Mouse (Mus musculus): ENCODE results near the gene Rps21. TPM values are rescaled to one million over a fixed set of nuclear protein-coding genes. Genes with fewer than 3 reads are reported as not detected.

Gene Rps21
- polyA plus RNA-seq, 1 experiment from 2014 or later: 430 TPM

- ATAC-seq (ENCODE audit: low FRiP score, low read depth): no peak
- no peak overlapping the region for H3K9ac ChIP-seq
- H3K36me3 ChIP-seq: peaks cover 67% of the 10 kb centered on the region
- H3K4me2 ChIP-seq (replicated peaks): no peak overlapping the region
- no peaks in the 10 kb centered on the region for H3K27me3 ChIP-seq (replicated peaks)
- no peak overlapping the region for H3K27ac ChIP-seq
- H3K4me3 ChIP-seq: no peak overlapping the region
- 79% methylated on average over 3 of the region's 3 CpGs for WGBS
- H3K4me1 ChIP-seq: peaks cover 9% of the 10 kb centered on the region; the same call in 1 of the 2 replicates
- no peaks in the 10 kb centered on the region for H3K9me3 ChIP-seq
Measured at GRCm38 (mm10) chr2:180262441-180262840, 5.3 kb downstream of the Rps21 start.

GRCm38 (mm10) chr2:180262891-180263290 lies 5.7 kb downstream of the Rps21 start:
- peaks cover 69% of the 10 kb centered on the region for H3K36me3 ChIP-seq
- H3K4me3 ChIP-seq: no peak overlapping the region
- H3K9ac ChIP-seq: no peak overlapping the region
- no peak overlapping the region for H3K4me2 ChIP-seq (replicated peaks)
- H3K4me1 ChIP-seq: peaks cover 7% of the 10 kb centered on the region; the same call in 1 of the 2 replicates
- no peak overlapping the region for H3K27ac ChIP-seq
- H3K9me3 ChIP-seq: no peaks in the 10 kb centered on the region
- WGBS: 90% methylated on average over 10 of the region's 10 CpGs
- no peaks in the 10 kb centered on the region for H3K27me3 ChIP-seq (replicated peaks)
- ATAC-seq (ENCODE audit: low FRiP score, low read depth): no peak

DNA sequence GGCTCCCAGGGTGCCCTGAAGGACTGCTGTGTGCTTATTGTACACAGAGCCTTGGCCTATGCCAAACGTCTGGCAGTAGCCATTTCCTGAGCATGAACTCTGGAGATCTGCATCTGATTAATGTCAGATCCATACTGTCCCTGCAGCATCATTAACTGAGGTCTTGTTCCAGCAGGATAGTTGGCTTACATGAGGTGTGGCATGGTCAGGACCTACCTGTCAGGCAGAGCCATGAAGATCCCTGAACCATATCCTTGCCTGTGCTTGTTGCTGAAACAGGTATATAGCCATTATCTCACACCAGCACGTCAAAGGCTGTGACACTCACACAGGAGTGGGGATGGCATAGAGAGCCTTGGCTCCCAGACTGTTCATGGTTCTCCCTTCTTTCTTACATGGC lies 10.8 kb downstream of the Rps21 start:
- H3K27me3 ChIP-seq (replicated peaks): no peaks in the 10 kb centered on the region
- H3K4me1 ChIP-seq: peaks cover 25% of the 10 kb centered on the region
- no peaks in the 10 kb centered on the region for H3K9me3 ChIP-seq
- peaks cover 44% of the 10 kb centered on the region for H3K36me3 ChIP-seq
- no peak overlapping the region for H3K4me2 ChIP-seq (replicated peaks)
- no peak for ATAC-seq (ENCODE audit: low FRiP score, low read depth)
- no peak overlapping the region for H3K27ac ChIP-seq
- no peak overlapping the region for H3K9ac ChIP-seq
- H3K4me3 ChIP-seq: no peak overlapping the region
- WGBS: 76% methylated on average over 2 of the region's 2 CpGs

DNA sequence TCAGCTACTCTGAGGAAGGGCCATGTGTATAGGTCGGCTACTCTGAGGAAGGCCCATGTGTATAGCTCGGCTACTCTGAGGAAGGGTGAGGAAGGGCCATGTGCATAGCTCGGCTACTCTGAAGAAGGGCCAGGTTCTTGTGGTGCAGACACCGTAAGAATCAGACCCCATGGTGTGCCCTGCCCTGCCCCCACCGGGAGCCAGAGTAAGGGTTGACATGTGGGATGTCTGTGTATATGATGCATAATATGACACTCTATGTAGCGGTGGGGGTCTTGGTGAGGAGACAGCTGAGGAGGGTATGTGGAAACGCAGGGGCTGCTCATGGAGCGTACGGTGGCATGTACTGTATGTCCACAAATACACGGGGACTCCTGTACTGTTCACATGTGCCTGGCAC lies 12.2 kb downstream of the Rps21 start:
- H3K9ac ChIP-seq: no peak overlapping the region
- H3K9me3 ChIP-seq: no peaks in the 10 kb centered on the region
- H3K27me3 ChIP-seq (replicated peaks): no peaks in the 10 kb centered on the region
- peaks cover 26% of the 10 kb centered on the region for H3K4me1 ChIP-seq
- no peak overlapping the region for H3K27ac ChIP-seq
- ATAC-seq (ENCODE audit: low FRiP score, low read depth): no peak
- peaks cover 32% of the 10 kb centered on the region for H3K36me3 ChIP-seq
- H3K4me2 ChIP-seq (replicated peaks): no peak overlapping the region
- H3K4me3 ChIP-seq: no peak overlapping the region
- WGBS: 94% methylated on average over 10 of the region's 10 CpGs

DNA sequence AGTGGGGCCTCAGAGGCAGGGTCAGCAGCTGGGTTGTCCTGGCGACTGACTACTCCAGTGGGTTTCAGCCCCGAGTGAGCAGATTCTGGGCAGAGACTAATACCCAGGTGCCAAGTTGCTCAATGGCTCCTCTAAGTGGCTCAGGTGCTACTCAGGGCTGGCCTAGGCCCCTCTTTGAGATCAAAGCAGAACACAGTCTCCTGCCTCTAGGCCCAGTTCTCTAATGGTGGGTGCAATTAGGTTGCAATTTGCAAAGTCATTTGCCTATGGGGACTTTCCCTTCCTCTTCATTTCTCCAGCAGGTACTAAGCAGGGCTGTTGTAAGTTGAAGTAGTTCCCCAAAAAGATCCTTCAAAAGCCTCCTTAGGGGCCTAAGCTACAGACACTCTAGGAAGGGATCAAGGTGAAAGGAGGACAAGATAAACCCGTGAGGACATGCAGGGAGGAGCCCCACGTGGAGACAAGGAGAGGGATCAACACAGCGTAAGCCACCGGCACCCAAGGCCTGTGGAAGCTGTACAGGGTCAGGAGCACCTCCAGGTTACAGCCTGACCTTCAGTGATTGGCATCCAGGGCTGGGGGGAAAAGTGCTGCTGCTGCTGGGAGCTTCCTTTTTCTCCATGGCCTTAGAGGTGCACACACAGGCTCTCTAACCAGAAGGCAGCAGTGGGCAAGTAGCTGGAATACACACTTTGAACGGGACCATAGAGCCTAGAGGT lies 13.5 kb downstream of the Rps21 start:
- Histone ChIP-seq H3K4me1 (peaks cover 26% of the 10 kb centered on the region), H3K27me3 (replicated peaks) (peaks cover 4% of the 10 kb centered on the region), H3K4me3 (no peak overlapping the region), H3K9ac (0 out of 2 replicates have a peak overlapping the region, but pooled peaks have one; percentile 99), H3K27ac (no peak overlapping the region), H3K4me2 (replicated peaks) (no peak overlapping the region), H3K9me3 (no peaks in the 10 kb centered on the region), H3K36me3 (peaks cover 32% of the 10 kb centered on the region)
- 55% methylated on average over 7 of the region's 7 CpGs for WGBS
- no peak for ATAC-seq (ENCODE audit: low FRiP score, low read depth)

DNA sequence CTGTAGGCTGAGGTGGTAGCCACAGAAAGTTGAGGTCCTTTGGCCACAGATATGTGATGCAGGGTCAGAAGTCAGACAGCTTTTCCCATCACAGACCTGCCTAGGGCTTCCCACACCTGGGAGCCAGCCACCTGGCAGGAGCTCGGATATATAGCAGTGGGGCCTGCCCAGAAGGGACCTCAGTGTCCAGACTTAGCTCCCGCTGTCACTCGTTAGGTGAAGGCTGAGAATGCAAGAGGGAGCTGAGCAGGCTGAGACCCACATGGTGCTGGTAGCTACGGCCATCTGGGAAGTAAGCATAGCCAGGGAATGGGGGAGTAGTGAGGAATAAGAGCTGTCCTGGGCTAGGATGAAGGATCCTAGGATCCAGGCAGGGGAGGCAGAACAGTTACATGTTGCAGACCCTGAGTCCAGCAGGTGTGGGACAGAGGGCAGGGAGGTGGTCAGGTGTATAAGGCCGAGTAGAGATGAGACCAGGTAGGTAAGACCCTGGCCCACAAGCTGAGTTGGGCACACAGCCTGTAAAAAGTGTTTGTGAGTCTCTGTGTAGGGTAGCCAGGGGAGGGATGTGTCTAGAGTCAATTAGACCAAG lies 14.7 kb downstream of the Rps21 start:
- Histone ChIP-seq H3K36me3 (peaks cover 24% of the 10 kb centered on the region), H3K4me2 (replicated peaks) (peak overlapping the region; percentile 97), H3K9me3 (no peaks in the 10 kb centered on the region), H3K9ac (peak overlapping the region; percentile 99), H3K4me1 (peaks cover 26% of the 10 kb centered on the region), H3K27me3 (replicated peaks) (peaks cover 4% of the 10 kb centered on the region), H3K27ac (no peak overlapping the region), H3K4me3 (peak overlapping the region; percentile 94; the same call in 1 of the 2 replicates)
- 77% methylated on average over 5 of the region's 5 CpGs for WGBS
- no peak for ATAC-seq (ENCODE audit: low FRiP score, low read depth)

DNA sequence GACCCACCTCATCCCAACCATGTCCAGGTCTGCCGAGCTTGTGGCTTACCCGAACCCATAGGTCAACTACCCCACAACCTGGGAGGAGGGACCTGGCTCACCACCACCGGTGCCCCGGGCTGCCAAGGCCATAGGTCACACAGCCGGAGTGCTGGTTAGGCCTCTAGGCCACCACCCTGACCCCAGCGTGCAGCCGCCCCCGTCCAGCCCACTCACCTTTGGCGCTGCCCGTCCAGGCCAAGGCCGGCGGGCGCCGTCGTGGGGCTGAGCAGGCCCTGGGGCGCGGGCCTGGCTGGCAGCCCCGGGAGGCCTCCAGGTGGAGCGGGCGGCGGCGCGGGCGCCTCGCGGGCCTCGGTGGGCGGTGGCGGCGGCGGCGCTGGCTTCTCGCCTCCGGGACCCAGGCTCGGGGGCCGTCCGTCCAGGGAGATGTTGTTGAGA lies 15.7 kb downstream of the Rps21 start:
- Histone ChIP-seq H3K4me2 (replicated peaks) (peak overlapping the region; percentile 97), H3K36me3 (peaks cover 17% of the 10 kb centered on the region; the same call in 1 of the 2 replicates), H3K4me1 (peaks cover 26% of the 10 kb centered on the region), H3K9me3 (no peaks in the 10 kb centered on the region), H3K4me3 (peak overlapping the region; percentile 94), H3K27ac (no peak overlapping the region), H3K9ac (peak overlapping the region; percentile 99), H3K27me3 (replicated peaks) (peaks cover 4% of the 10 kb centered on the region)
- 2% methylated on average over 37 of the region's 37 CpGs for WGBS
- peak; percentile 39 for ATAC-seq (ENCODE audit: low FRiP score, low read depth)

GRCm38 (mm10) chr2:180273394-180274244 lies 16.4 kb downstream of the Rps21 start, which contains the start of gene Cables2:
TSS of gene Cables2 (minus strand) at chr2:180273496.
- peak within 1 kb of the TSS; percentile 99 for H3K9ac ChIP-seq
- peaks cover 21% of the 10 kb centered on the region for H3K4me1 ChIP-seq
- 7% methylated on average over 68 of the region's 68 CpGs for WGBS

DNA sequence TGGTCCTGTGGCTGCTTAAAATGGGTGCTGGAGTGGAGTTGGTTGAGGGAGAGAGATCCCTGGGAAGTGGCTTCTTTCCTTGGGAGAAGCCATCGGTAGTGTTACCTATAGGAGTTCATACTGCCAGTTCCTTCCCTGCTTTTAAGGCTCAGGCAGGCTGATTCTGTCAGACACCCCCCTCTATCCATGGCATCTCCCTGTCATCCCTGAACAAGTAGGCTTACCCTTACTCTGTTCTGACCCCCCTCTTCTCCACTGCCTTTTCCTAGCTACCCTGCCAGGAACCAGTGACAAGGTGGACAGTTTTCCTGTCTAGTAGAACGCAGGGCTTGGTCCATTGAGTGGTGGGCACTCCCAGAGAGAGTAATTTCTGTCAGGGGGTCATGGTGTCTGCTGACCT lies 17.3 kb downstream of the Rps21 start:
- Histone ChIP-seq H3K9ac (no peak overlapping the region), H3K9me3 (no peaks in the 10 kb centered on the region), H3K4me3 (no peak overlapping the region), H3K36me3 (peaks cover 15% of the 10 kb centered on the region; the same call in 1 of the 2 replicates), H3K4me1 (peaks cover 19% of the 10 kb centered on the region), H3K27ac (no peak overlapping the region), H3K27me3 (replicated peaks) (peaks cover 4% of the 10 kb centered on the region), H3K4me2 (replicated peaks) (no peak overlapping the region)
- 87% methylated on average over 2 of the region's 2 CpGs for WGBS
- ATAC-seq (ENCODE audit: low FRiP score, low read depth): no peak

More at GRCm38 (mm10) chr2:180273394-180274244, 16.4 kb downstream of the Rps21 start, which contains the start of gene Cables2:
- Histone ChIP-seq H3K9me3 (no peaks in the 10 kb centered on the region), H3K36me3 (peaks cover 17% of the 10 kb centered on the region; the same call in 1 of the 2 replicates), H3K4me2 (replicated peaks) (peak within 1 kb of the TSS; percentile 97), H3K27me3 (replicated peaks) (peaks cover 4% of the 10 kb centered on the region), H3K27ac (no peak within 1 kb of the TSS), H3K4me3 (peak within 1 kb of the TSS; percentile 94)
- peak; percentile 95 for ATAC-seq (ENCODE audit: low FRiP score, low read depth)

- Histone ChIP-seq H3K27me3 (replicated peaks) (peaks cover 4% of the 10 kb centered on the region), H3K4me3 (no peak overlapping the region), H3K27ac (no peak overlapping the region), H3K9me3 (no peaks in the 10 kb centered on the region), H3K4me1 (peaks cover 19% of the 10 kb centered on the region), H3K36me3 (peaks cover 2% of the 10 kb centered on the region; the same call in 1 of the 2 replicates), H3K4me2 (replicated peaks) (peak overlapping the region; percentile 30; the same call in 1 of the 2 replicates), H3K9ac (no peak overlapping the region)
- WGBS: under 1% methylated on average over 8 of the region's 8 CpGs
- no peak for ATAC-seq (ENCODE audit: low FRiP score, low read depth)
Measured at GRCm38 (mm10) chr2:180275836-180276235, 18.7 kb downstream of the Rps21 start.

GRCm38 (mm10) chr2:180276385-180276784 lies 19.2 kb downstream of the Rps21 start:
- H3K4me2 ChIP-seq (replicated peaks): no peak overlapping the region
- H3K27ac ChIP-seq: no peak overlapping the region
- H3K27me3 ChIP-seq (replicated peaks): peaks cover 4% of the 10 kb centered on the region
- H3K9ac ChIP-seq: no peak overlapping the region
- no peaks in the 10 kb centered on the region for H3K36me3 ChIP-seq
- WGBS: 57% methylated on average over 4 of the region's 4 CpGs
- no peak overlapping the region for H3K4me3 ChIP-seq
- H3K4me1 ChIP-seq: peaks cover 16% of the 10 kb centered on the region
- ATAC-seq (ENCODE audit: low FRiP score, low read depth): no peak
- H3K9me3 ChIP-seq: no peaks in the 10 kb centered on the region

- Histone ChIP-seq H3K9me3 (no peaks in the 10 kb centered on the region), H3K4me3 (no peak overlapping the region), H3K4me1 (peaks cover 12% of the 10 kb centered on the region), H3K4me2 (replicated peaks) (no peak overlapping the region), H3K27me3 (replicated peaks) (peaks cover 4% of the 10 kb centered on the region), H3K36me3 (no peaks in the 10 kb centered on the region), H3K9ac (no peak overlapping the region), H3K27ac (no peak overlapping the region)
- 67% methylated on average over 8 of the region's 8 CpGs for WGBS
- ATAC-seq (ENCODE audit: low FRiP score, low read depth): no peak
Measured at GRCm38 (mm10) chr2:180276851-180277259, 19.7 kb downstream of the Rps21 start.

Measured in neural tube, embryonic 12.5 days (tissue).